Mouse (Mus musculus) telencephalon, adult 2 months (tissue): Measurements from ENCODE around the gene Pramel7.
"Not testable (repeated sequence)": the region's sequence is repeated elsewhere in the genome, so short reads cannot be mapped to it uniquely, and the experiment has no call there.

ENCODE experiments used
- DNase-seq: peaks from one replicate; pipeline ENCODE4 v3.0.0-alpha.2; 2011; ENCODE audit warnings: low read depth, low spot score

Pramel7 gene

GRCm38 (mm10) chr2:87496993-87497392 is at the start of gene Pramel7:
Gene Pramel7, minus strand, starts transcription at chr2:87497093.
- DNase-seq, result not testable (repeated sequence)

GRCm38 (mm10) chr2:87545442-87545841 is 48.5 kb upstream of the Pramel7 start, which contains the start of gene Olfr1128:
Gene Olfr1128, minus strand, starts transcription at chr2:87545542.
- no peak for DNase-seq

GRCm38 (mm10) chr2:87534826-87535225 is 37.9 kb upstream of the Pramel7 start:
- DNase-seq, result no peak

- no peak for DNase-seq
Observed at GRCm38 (mm10) chr2:87531496-87531895, 34.6 kb upstream of the Pramel7 start, which contains the start of gene Olfr153. Gene Olfr153, plus strand, starts transcription at chr2:87531796.

GRCm38 (mm10) chr2:87525899-87526616 is 29.2 kb upstream of the Pramel7 start:
- DNase-seq, result not testable (repeated sequence)

GRCm38 (mm10) chr2:87520651-87521050 is 23.8 kb upstream of the Pramel7 start:
- no peak for DNase-seq

- DNase-seq, result no peak
Observed at GRCm38 (mm10) chr2:87516581-87516980, 19.7 kb upstream of the Pramel7 start.

- DNase-seq, result no peak
Observed at GRCm38 (mm10) chr2:87515457-87516060, 18.7 kb upstream of the Pramel7 start.

GRCm38 (mm10) chr2:87515046-87515445 is 18.2 kb upstream of the Pramel7 start:
- DNase-seq, result no peak

GRCm38 (mm10) chr2:87506265-87506664 is 9.4 kb upstream of the Pramel7 start, which contains the start of gene Pramel6:
Gene Pramel6, plus strand, starts transcription at chr2:87506565.
- no peak for DNase-seq

GRCm38 (mm10) chr2:87482276-87482675 is 14.6 kb downstream of the Pramel7 start:
- no peak for DNase-seq

- DNase-seq, result no peak
Observed at GRCm38 (mm10) chr2:87481158-87481557, 15.7 kb downstream of the Pramel7 start.

GRCm38 (mm10) chr2:87480207-87480606 is 16.7 kb downstream of the Pramel7 start:
- DNase-seq, result no peak

GRCm38 (mm10) chr2:87461769-87462168 is 35.1 kb downstream of the Pramel7 start:
- no peak for DNase-seq

GRCm38 (mm10) chr2:87453662-87454061 is 43.2 kb downstream of the Pramel7 start, which contains the start of gene Olfr1126:
Gene Olfr1126, plus strand, starts transcription at chr2:87453962.
- no peak for DNase-seq
